11 mouse cellular contexts compared by ENCODE assay signal in genomic region chr6:144154892-144155424, GRCm38 (mm10).
DNase-seq lines count a peak whose midpoint lies in the region; ATAC-seq lines count a peak whose summit lies in the region.
"Had no signal": no experiment of that assay in that cellular context is flagged by ENCODE, and none has a peak within 500 bp of the region (broad histone marks: within the 10 kb centered on the region; RNA-seq: fewer than 3 reads in every experiment).

No protein-coding gene starts in this region.

- H3K36me3 ChIP-seq in forebrain, embryonic 14.5 days (ENCODE audit: control insufficient read depth, insufficient read depth, low read length): 0 out of 2 replicates have a peak, but pooled peaks cover 2% of the 10 kb centered on the region
- H3K36me3 ChIP-seq: kidney, embryonic 15.5 days had no signal

- H3K4me1 ChIP-seq in forebrain, embryonic 14.5 days (ENCODE audit: control insufficient read depth, insufficient read depth, low read length): peaks cover 30% of the 10 kb centered on the region
- H3K4me1 ChIP-seq: kidney, embryonic 15.5 days; megakaryocyte, embryonic 14.5 days had no signal

- WGBS in forebrain, embryonic 14.5 days: 6% methylated on average over 9 of the region's 9 CpGs

- no peak overlapping the region for H3K4me3 ChIP-seq in forebrain, embryonic 14.5 days (ENCODE audit: low read depth, low read length)
- H3K4me3 ChIP-seq: kidney, embryonic 15.5 days; megakaryocyte, embryonic 14.5 days had no signal

- DNase-seq in frontal cortex, postnatal 25 days (ENCODE audit: low spot score in 2 of 2): no peak
- DNase-seq in forebrain, embryonic 14.5 days (ENCODE audit: low spot score): peak; percentile 86
- peak; percentile 17 for DNase-seq in left cerebral cortex, adult 11 months (ENCODE audit: low spot score)
- DNase-seq in retina, embryonic 14.5 days (ENCODE audit: low spot score): peak; percentile 49
- DNase-seq in liver: no peak
- no peak for DNase-seq in urinary bladder, adult 2 months (ENCODE audit: low spot score)
- no peak for DNase-seq in lung, postnatal 14 days
- DNase-seq: thymus, postnatal 36 days had no signal

- no peaks in the 10 kb centered on the region for H3K27me3 ChIP-seq in forebrain, embryonic 14.5 days (replicated peaks; ENCODE audit: control insufficient read depth, insufficient read depth, low read length)
- H3K27me3 ChIP-seq: kidney, embryonic 15.5 days; megakaryocyte, embryonic 14.5 days had no signal

- peak overlapping the region; percentile 42; the same call in 1 of the 2 replicates for H3K9ac ChIP-seq in forebrain, embryonic 14.5 days (ENCODE audit: low read length)
- H3K9ac ChIP-seq: kidney, embryonic 15.5 days had no signal

- peak; percentile 76 for ATAC-seq in frontal cortex, adult (ENCODE audit: low TSS enrichment)
- peak; percentile 87 for ATAC-seq in forebrain, embryonic 14.5 days

- H3K9me3 ChIP-seq in forebrain, embryonic 14.5 days (replicated peaks; ENCODE audit: control insufficient read depth, low read length): no peaks in the 10 kb centered on the region
- H3K9me3 ChIP-seq: kidney, embryonic 15.5 days; megakaryocyte, embryonic 14.5 days had no signal

- H3K27ac ChIP-seq in forebrain, embryonic 14.5 days (ENCODE audit: low read depth, low read length): peak overlapping the region; percentile 88
- H3K27ac ChIP-seq: kidney, embryonic 15.5 days had no signal

- peak overlapping the region; percentile 12 for H3K4me2 ChIP-seq in forebrain, embryonic 14.5 days (ENCODE audit: low read length)
- H3K4me2 ChIP-seq: kidney, embryonic 15.5 days had no signal

Comparison
In these comparisons a context has a peak if more than half of its experiments do, and no peak if none do; other contexts are left out.
1. DNase-seq: peak in forebrain, embryonic 14.5 days (single experiment), left cerebral cortex, adult 11 months (single experiment) and retina, embryonic 14.5 days (single experiment); none in frontal cortex, postnatal 25 days (0 of 2), liver (single experiment), urinary bladder, adult 2 months (single experiment) and lung, postnatal 14 days (single experiment).